Mouse (Mus musculus) embryonic fibroblast, embryonic 13.5 days (primary cell): Measurements from ENCODE around the gene Adssl1. TPM values are rescaled to one million over a fixed set of nuclear protein-coding genes. Genes with fewer than 3 reads are reported as not detected.

ENCODE experiments used
- H3K27ac ChIP-seq: 2 replicates; pipeline ENCODE4 v1.5.1; 2012; ENCODE audit warnings: low read length, control low read depth, inconsistent platforms; ENCODE audit not compliant: insufficient read depth
- H3K4me1 ChIP-seq: 2 replicates; pipeline ENCODE4 v1.6.1; 2011; ENCODE audit warnings: low read length; ENCODE audit not compliant: control insufficient read depth, insufficient read depth
- H3K4me3 ChIP-seq: 2 replicates; pipeline ENCODE4 v1.5.1; 2011; ENCODE audit warnings: mild to moderate bottlenecking, control low read depth, low read length; ENCODE audit not compliant: insufficient read depth
- CTCF ChIP-seq: IDR thresholded peaks from 2 replicates; pipeline ENCODE4 v1.5.1; 2011; ENCODE audit warnings: mild to moderate bottlenecking, control low read depth, low read length, moderate library complexity, borderline replicate concordance; ENCODE audit not compliant: insufficient read depth
- POLR2A ChIP-seq: IDR thresholded peaks from 2 replicates; pipeline ENCODE4 v1.6.1; 2011; ENCODE audit warnings: low read depth, mild to moderate bottlenecking, control low read depth, low read length, moderate library complexity
- polyA plus RNA-seq: library from polyadenylated mRNA; stranded (reverse); fragments of >200 nt; gene quantifications from 2 replicates; pipeline ENCODE4 v1.2.4, GENCODE M21; 2011; ENCODE audit warnings: low read depth; ENCODE audit not compliant: missing spikeins, insufficient read length

Gene Adssl1
- 2.2 and 4.8 TPM in 2 replicates for polyA plus RNA-seq

- Histone ChIP-seq H3K4me1 (peaks cover 19% of the 10 kb centered on the region), H3K4me3 (peak within 1 kb of the TSS; percentile 15), H3K27ac (no peak within 1 kb of the TSS)
- TF ChIP-seq CTCF (no peak), POLR2A (peak; percentile 71; the same call in 1 of the 2 replicates)
These were observed at the start of gene Adssl1 for GRCm38 (mm10) chr12:112619686-112620353. TSS of gene Adssl1 (plus strand) at chr12:112620045.

GRCm38 (mm10) chr12:112570160-112570559 is 49.7 kb upstream of the Adssl1 start:
- no peak for TF ChIP-seq POLR2A
- no peak for TF ChIP-seq CTCF
- H3K27ac ChIP-seq, result no peak overlapping the region
- no peaks in the 10 kb centered on the region for H3K4me1 ChIP-seq
- no peak overlapping the region for H3K4me3 ChIP-seq

DNA sequence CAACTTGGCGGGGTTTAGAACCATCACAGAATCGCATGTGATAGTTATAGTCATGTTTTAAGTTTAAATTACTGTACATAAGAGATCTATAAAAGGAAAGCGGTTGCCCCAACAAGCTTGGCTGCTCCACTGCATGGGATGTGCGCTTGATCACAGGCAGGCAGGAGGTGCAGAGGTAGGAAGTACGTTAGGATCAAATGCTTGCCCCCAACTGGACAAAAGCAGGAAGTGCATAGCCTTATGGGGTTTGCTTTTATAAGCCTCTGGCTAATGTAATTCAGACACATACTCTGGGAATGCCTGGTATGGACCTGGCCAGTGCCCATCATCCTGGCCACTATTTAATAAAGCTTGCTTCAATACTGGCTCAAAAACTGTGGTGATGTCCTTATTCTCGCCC is 48.8 kb upstream of the Adssl1 start:
- Histone ChIP-seq H3K4me1 (peaks cover 4% of the 10 kb centered on the region), H3K27ac (no peak overlapping the region), H3K4me3 (no peak overlapping the region)
- TF ChIP-seq CTCF (no peak), POLR2A (no peak)

DNA sequence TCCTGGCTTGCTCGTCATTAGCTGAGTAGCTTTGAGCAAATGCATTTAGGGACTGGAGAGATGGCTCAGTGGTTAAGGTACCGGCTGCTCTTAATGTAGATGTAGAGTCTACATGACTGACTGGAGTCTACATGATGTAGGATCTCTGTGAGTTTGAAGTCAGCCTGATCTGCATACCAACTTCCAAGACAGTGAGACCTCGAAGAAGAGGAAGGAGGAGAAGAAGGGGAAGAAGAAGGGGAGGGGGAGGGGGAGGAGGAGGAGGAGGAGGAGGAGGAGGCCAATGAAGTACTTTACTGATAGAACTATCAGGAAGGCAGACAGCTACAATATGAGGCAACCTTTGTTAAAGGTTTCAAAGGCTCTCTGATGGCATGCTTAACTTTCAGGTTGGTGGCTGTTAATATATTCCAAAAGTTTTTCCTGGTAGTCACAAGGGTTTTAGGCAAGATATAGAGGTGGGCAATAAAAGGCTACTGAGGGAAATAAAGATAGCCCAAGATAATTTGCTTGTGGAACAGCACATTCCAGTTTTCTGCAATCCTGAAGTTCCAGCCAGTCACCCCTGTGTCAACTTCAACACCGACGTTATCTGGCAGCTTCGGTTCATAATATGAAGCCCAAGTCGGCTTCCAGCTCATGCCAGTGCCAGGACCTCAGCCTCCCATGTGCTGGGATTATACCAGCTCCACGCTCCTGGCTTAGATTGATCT is 44.4 kb upstream of the Adssl1 start:
- TF ChIP-seq CTCF (no peak), POLR2A (no peak)
- peak overlapping the region; percentile 86 for H3K27ac ChIP-seq
- peaks cover 33% of the 10 kb centered on the region for H3K4me1 ChIP-seq
- no peak overlapping the region for H3K4me3 ChIP-seq

GRCm38 (mm10) chr12:112576341-112576740 is 43.5 kb upstream of the Adssl1 start:
- H3K27ac ChIP-seq, result peak overlapping the region; percentile 99

DNA sequence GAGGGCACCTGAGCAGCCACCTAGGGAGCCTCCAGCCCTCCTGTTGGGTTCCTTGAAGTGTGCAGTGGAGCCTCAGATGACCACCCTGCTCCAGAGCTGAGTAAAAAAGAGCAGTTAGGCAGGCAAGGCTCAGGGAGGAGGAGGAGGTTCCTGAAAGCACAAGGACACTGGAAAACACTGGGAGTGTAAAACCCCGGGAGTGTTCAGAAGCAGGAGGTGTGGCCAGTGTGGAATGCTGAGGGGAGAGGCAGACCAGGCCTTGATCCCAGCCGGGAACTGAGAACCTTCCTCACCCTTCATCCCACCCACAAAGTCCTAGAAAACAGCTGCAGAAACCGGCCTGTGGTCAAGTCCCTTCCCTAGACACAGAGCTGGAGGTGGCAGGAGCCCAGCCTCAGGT is 43.1 kb upstream of the Adssl1 start:
- Histone ChIP-seq H3K4me3 (no peak overlapping the region), H3K4me1 (peaks cover 40% of the 10 kb centered on the region), H3K27ac (peak overlapping the region; percentile 99)
- peak; percentile 48 for TF ChIP-seq POLR2A
- TF ChIP-seq CTCF, result no peak

More at GRCm38 (mm10) chr12:112576341-112576740, 43.5 kb upstream of the Adssl1 start:
- no peak overlapping the region for H3K4me3 ChIP-seq
- peaks cover 40% of the 10 kb centered on the region for H3K4me1 ChIP-seq
- TF ChIP-seq POLR2A (peak; percentile 26; the same call in 1 of the 2 replicates), CTCF (no peak)

- Histone ChIP-seq H3K27ac (peak overlapping the region; percentile 99), H3K4me1 (peaks cover 40% of the 10 kb centered on the region), H3K4me3 (no peak overlapping the region)
- TF ChIP-seq CTCF (no peak), POLR2A (no peak; the same call in 1 of the 2 replicates)
These were observed 41.4 kb upstream of the Adssl1 start for GRCm38 (mm10) chr12:112578296-112579090.

DNA sequence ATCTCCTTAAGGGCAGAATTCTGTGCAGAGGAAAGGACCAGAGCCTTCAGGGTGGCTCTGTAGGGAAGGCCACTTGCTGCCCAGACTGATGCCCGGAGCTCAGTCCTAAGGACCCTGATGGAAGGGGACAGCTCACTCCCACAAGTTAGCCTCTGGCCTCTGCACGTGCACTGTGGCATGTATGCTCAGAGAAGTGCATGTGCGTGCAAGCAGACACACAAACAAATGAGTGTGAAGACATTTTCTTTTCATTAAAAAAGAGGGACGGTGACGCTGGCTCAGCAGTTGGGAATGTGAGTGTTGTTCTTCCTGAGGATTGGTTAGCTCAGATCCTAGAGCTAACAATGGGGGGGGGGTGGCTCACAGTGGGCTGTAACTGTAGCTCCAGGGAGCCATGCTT is 40.4 kb upstream of the Adssl1 start:
- TF ChIP-seq CTCF (no peak), POLR2A (no peak)
- H3K4me3 ChIP-seq, result no peak overlapping the region
- peak overlapping the region; percentile 99 for H3K27ac ChIP-seq
- H3K4me1 ChIP-seq, result peaks cover 40% of the 10 kb centered on the region

- Histone ChIP-seq H3K4me1 (peaks cover 40% of the 10 kb centered on the region), H3K4me3 (no peak overlapping the region), H3K27ac (peak overlapping the region; percentile 99)
- TF ChIP-seq POLR2A, result no peak
These were observed 39.9 kb upstream of the Adssl1 start for GRCm38 (mm10) chr12:112579926-112580325.

DNA sequence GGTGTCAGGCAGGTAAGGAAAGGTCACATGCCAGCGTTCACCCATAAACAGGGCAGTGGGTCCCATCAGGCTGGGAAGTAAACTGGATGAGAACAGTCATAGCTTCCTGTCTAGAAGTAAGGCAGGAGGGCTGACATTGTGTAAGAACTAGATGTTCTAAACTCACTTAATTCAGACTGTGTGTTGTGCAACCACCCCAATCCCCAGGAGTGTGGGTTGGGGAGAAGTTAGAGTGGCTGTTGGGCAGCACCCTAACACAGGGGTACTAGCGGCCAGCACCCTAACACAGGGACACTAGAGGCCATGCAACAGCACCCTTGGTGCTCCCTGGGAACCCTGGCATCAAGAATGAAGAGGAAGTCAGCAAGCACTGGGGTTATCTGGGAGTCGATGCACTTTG is 38.7 kb upstream of the Adssl1 start:
- H3K27ac ChIP-seq, result peak overlapping the region; percentile 99; the same call in 1 of the 2 replicates
- peaks cover 35% of the 10 kb centered on the region for H3K4me1 ChIP-seq
- H3K4me3 ChIP-seq, result no peak overlapping the region
- TF ChIP-seq CTCF (no peak), POLR2A (no peak)

GRCm38 (mm10) chr12:112584954-112585353 is 34.9 kb upstream of the Adssl1 start:
- no peak overlapping the region for H3K27ac ChIP-seq
- TF ChIP-seq POLR2A, result no peak
- no peak for TF ChIP-seq CTCF

More at GRCm38 (mm10) chr12:112584954-112585353, 34.9 kb upstream of the Adssl1 start:
- H3K4me3 ChIP-seq, result no peak overlapping the region
- peaks cover 22% of the 10 kb centered on the region for H3K4me1 ChIP-seq
